Mouse (Mus musculus): Measurements from ENCODE around the gene Syngap1.

GRCm38 (mm10) chr17:26951952-26952877, 11.2 kb downstream of the Syngap1 start:
- no peak for TF ChIP-seq GATA1 (IDR thresholded peaks at IDR 0.05; ENCODE audit: borderline replicate concordance, low read length)
- no peak for TF ChIP-seq FLI1 (IDR thresholded peaks at IDR 0.05; ENCODE audit: low read length)

Data from megakaryocyte, embryonic 14.5 days (primary cell).